Mouse (Mus musculus): Measurements from ENCODE around the gene Mpl.

Mpl gene

GRCm38 (mm10) chr4:118410871-118411270 lies 46.4 kb downstream of the Mpl start:
- Histone ChIP-seq H3K27me3 (ENCODE audit: control insufficient read depth, insufficient read depth, low read length, poor library complexity, severe bottlenecking) (no peaks in the 10 kb centered on the region), H3K36me3 (ENCODE audit: control insufficient read depth, insufficient read depth, low read length, poor library complexity, severe bottlenecking) (peaks cover 8% of the 10 kb centered on the region)
- DNase-seq (ENCODE audit: low read depth, low spot score): no peak

- no peaks in the 10 kb centered on the region for H3K27me3 ChIP-seq (ENCODE audit: control insufficient read depth, insufficient read depth, low read length, poor library complexity, severe bottlenecking)
- peak; percentile 95 for DNase-seq (ENCODE audit: low read depth, low spot score)
- H3K36me3 ChIP-seq (ENCODE audit: control insufficient read depth, insufficient read depth, low read length, poor library complexity, severe bottlenecking): peaks cover 2% of the 10 kb centered on the region
Observed at GRCm38 (mm10) chr4:118409142-118409900, 48.0 kb downstream of the Mpl start, which contains the start of the genes Szt2 and Med8. Gene Szt2 (minus strand): TSS chr4:118409273. Gene Med8 (plus strand): TSS chr4:118409337.

DNA sequence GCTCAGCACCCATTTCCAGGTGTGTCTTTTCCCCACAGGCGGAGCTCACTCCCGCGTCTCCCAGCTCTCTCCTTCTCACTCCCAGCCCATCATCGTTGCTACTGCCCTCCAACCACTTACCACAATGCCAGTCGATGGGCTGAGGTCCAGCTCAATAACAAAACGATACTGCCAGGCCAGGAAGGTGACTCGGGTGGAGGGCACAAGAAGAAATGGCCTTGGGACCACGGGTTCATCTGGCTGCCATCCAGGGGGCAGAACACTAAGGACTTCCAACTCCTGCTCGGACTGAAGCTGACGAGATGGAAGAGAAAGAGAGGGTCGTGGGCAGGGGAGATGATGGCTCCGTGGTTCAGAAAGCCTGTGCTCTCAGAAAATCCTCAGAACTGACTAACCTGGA lies 54.6 kb downstream of the Mpl start:
- no peak for DNase-seq (ENCODE audit: low read depth, low spot score)
- peaks cover 2% of the 10 kb centered on the region for H3K36me3 ChIP-seq (ENCODE audit: control insufficient read depth, insufficient read depth, low read length, poor library complexity, severe bottlenecking)
- no peaks in the 10 kb centered on the region for H3K27me3 ChIP-seq (ENCODE audit: control insufficient read depth, insufficient read depth, low read length, poor library complexity, severe bottlenecking)

DNA sequence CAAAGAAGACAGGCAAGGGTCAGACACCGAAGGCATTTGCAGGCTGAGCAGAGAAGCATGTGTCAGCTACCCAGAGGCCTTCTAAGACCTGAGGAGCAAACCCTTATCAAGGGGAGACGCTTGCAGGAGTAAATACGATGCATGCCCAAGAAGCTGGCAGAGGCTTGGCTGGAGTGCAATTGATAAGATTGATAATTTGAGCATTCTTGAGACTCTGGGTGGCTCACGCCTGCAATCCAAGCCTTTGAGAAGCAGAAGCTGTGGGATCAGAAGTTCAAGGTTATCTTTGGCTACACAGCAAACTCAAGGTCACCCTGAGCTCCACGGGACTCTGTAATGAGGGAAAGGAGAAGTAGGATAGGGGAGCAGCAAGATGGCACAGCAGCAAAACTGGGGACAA lies 55.4 kb downstream of the Mpl start:
- DNase-seq (ENCODE audit: low read depth, low spot score): no peak
- Histone ChIP-seq H3K27me3 (ENCODE audit: control insufficient read depth, insufficient read depth, low read length, poor library complexity, severe bottlenecking) (no peaks in the 10 kb centered on the region), H3K36me3 (ENCODE audit: control insufficient read depth, insufficient read depth, low read length, poor library complexity, severe bottlenecking) (peaks cover 4% of the 10 kb centered on the region)

GRCm38 (mm10) chr4:118401421-118401820 lies 55.9 kb downstream of the Mpl start:
- no peak for DNase-seq (ENCODE audit: low read depth, low spot score)
- Histone ChIP-seq H3K27me3 (ENCODE audit: control insufficient read depth, insufficient read depth, low read length, poor library complexity, severe bottlenecking) (no peaks in the 10 kb centered on the region), H3K36me3 (ENCODE audit: control insufficient read depth, insufficient read depth, low read length, poor library complexity, severe bottlenecking) (peaks cover 4% of the 10 kb centered on the region)

- DNase-seq (ENCODE audit: low read depth, low spot score): no peak
- peaks cover 7% of the 10 kb centered on the region for H3K36me3 ChIP-seq (ENCODE audit: control insufficient read depth, insufficient read depth, low read length, poor library complexity, severe bottlenecking)
- H3K27me3 ChIP-seq (ENCODE audit: control insufficient read depth, insufficient read depth, low read length, poor library complexity, severe bottlenecking): no peaks in the 10 kb centered on the region
Observed at GRCm38 (mm10) chr4:118398400-118398799, 58.9 kb downstream of the Mpl start.

DNA sequence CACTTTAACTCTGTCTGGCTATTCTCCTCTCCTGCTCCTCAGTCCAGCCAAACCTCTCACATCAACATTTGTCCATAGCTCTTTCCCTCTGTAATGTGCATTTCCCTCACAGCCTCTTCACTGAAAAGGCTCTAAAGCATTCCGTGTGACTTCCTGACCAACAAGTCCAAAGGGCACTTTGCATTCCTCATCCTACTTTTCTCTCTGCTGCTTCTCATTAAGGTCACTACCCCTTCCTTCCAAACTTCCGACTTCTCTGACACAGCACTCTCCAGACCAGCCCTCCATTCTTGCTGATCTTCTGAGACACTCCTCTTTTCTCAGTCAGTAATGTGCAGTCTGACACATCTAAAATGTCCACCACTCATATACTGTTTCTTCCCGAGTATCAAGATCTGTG lies 60.9 kb downstream of the Mpl start:
- no peak for DNase-seq (ENCODE audit: low read depth, low spot score)
- H3K27me3 ChIP-seq (ENCODE audit: control insufficient read depth, insufficient read depth, low read length, poor library complexity, severe bottlenecking): no peaks in the 10 kb centered on the region
- peaks cover 8% of the 10 kb centered on the region for H3K36me3 ChIP-seq (ENCODE audit: control insufficient read depth, insufficient read depth, low read length, poor library complexity, severe bottlenecking)

- no peak for DNase-seq (ENCODE audit: low read depth, low spot score)
- H3K27me3 ChIP-seq (ENCODE audit: control insufficient read depth, insufficient read depth, low read length, poor library complexity, severe bottlenecking): no peaks in the 10 kb centered on the region
- H3K36me3 ChIP-seq (ENCODE audit: control insufficient read depth, insufficient read depth, low read length, poor library complexity, severe bottlenecking): peaks cover 14% of the 10 kb centered on the region
Observed at GRCm38 (mm10) chr4:118395289-118395688, 62.0 kb downstream of the Mpl start.

DNA sequence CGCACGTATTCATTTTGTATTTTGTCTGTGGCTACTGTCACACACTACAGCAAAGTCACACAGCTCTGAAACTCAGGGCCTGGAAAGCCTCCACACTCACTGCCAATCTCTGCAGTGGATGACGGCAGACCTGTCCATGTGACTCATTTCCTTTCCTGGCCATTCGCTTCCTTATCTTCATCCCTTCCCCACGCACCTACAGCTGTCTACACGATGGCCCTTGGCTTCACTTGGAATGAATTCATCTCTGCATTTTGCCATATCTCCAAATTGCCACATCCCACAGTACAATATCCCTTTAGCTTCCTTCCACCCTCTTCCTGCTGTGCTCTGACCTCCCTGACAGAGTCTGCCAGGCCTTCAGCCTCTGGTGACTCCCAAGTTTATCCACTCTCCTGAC lies 62.8 kb downstream of the Mpl start:
- Histone ChIP-seq H3K36me3 (ENCODE audit: control insufficient read depth, insufficient read depth, low read length, poor library complexity, severe bottlenecking) (peaks cover 16% of the 10 kb centered on the region), H3K27me3 (ENCODE audit: control insufficient read depth, insufficient read depth, low read length, poor library complexity, severe bottlenecking) (no peaks in the 10 kb centered on the region)
- no peak for DNase-seq (ENCODE audit: low read depth, low spot score)

Measured in splenic B cell, adult 2 months (primary cell).